Mouse (Mus musculus) embryonic facial prominence, embryonic 15.5 days (tissue): Measurements from ENCODE around the gene Sucla2. TPM values are rescaled to one million over a fixed set of nuclear protein-coding genes. Genes with fewer than 3 reads are reported as not detected.

ENCODE experiments used
- ATAC-seq: fragments of 200-750 bp; cut with Nextera tagmentation; 2 replicates; pipeline ENCODE4 v1.8.0; 2017; ENCODE audit warnings: low read depth, moderate TSS enrichment; ENCODE audit not compliant: insufficient number of reproducible peaks, low FRiP score, low TSS enrichment
- H3K27ac ChIP-seq: fragments of 300-500 bp; sonication (generic); replicated peaks from 2 replicates; pipeline ENCODE4 v1.5.1; 2015; ENCODE audit warnings: mild to moderate bottlenecking, inconsistent platforms
- H3K27me3 ChIP-seq: fragments of 300-500 bp; sonication (generic); 2 replicates; pipeline ENCODE4 v1.6.1; 2015; ENCODE audit warnings: inconsistent platforms
- H3K36me3 ChIP-seq: fragments of 300-500 bp; sonication (generic); 2 replicates; pipeline ENCODE4 v1.6.1; 2015; ENCODE audit warnings: mild to moderate bottlenecking, inconsistent platforms
- H3K4me1 ChIP-seq: fragments of 300-500 bp; sonication (generic); 2 replicates; pipeline ENCODE4 v1.6.1; 2015; ENCODE audit warnings: inconsistent platforms
- H3K4me2 ChIP-seq: fragments of 300-500 bp; sonication (generic); replicated peaks from 2 replicates; pipeline ENCODE4 v1.6.1; 2015; ENCODE audit warnings: mild to moderate bottlenecking, inconsistent platforms
- H3K4me3 ChIP-seq: fragments of 300-500 bp; sonication (generic); replicated peaks from 2 replicates; pipeline ENCODE4 v1.5.1; 2015; ENCODE audit warnings: mild to moderate bottlenecking, inconsistent platforms
- H3K9ac ChIP-seq: fragments of 300-500 bp; sonication (generic); 2 replicates; pipeline ENCODE4 v1.6.1; 2015; ENCODE audit warnings: inconsistent platforms
- H3K9me3 ChIP-seq: fragments of 300-500 bp; sonication (generic); replicated peaks from 2 replicates; pipeline ENCODE4 v1.6.1; 2016; ENCODE audit warnings: inconsistent platforms
- WGBS: fragments of 180-500 bp; shearing (Covaris S2); methylation state at CpG from one replicate; pipeline ENCODE4 v1.1.7; 2015; 5-methylcytosine and 5-hydroxymethylcytosine counted together
- polyA plus RNA-seq: library from polyadenylated mRNA; unstranded; fragments of >200 nt; fragmentation: Nextera tagmentation; extraction: Ambion mirVana; gene quantifications from 2 replicates; pipeline ENCODE4 v1.2.1, GENCODE M21; 2015

The Sucla2 gene
- polyA plus RNA-seq, 1 experiment from 2014 or later, result 99.6 TPM

DNA sequence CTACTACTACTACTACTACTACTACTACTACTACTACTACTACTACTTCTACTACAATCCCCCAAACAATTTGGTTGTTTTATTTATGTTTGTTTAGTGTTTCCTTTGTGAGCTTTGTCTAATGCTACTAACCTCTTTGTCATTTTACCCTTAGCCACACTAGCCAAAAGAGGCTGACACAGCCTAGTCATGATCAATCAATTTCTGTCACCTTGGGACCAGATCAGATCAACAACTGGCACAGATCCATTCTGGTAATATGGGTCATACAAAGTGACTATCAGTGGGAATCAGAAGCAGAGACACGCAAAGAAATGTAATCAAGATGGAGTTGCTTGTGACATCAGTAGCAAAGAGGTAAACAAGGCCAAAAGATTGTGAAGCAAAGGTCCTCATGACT, 97.9 kb downstream of the Sucla2 start:
- H3K27ac ChIP-seq, result no peak overlapping the region
- H3K4me2 ChIP-seq, result no peak overlapping the region
- H3K36me3 ChIP-seq, result no peaks in the 10 kb centered on the region
- H3K9ac ChIP-seq, result no peak overlapping the region
- no peaks in the 10 kb centered on the region; the same call in 1 of the 2 replicates for H3K9me3 ChIP-seq
- no peaks in the 10 kb centered on the region for H3K4me1 ChIP-seq
- no peak for ATAC-seq
- 85% methylated on average over 1 of the region's 1 CpGs for WGBS
- no peak overlapping the region for H3K4me3 ChIP-seq
- no peaks in the 10 kb centered on the region for H3K27me3 ChIP-seq

DNA sequence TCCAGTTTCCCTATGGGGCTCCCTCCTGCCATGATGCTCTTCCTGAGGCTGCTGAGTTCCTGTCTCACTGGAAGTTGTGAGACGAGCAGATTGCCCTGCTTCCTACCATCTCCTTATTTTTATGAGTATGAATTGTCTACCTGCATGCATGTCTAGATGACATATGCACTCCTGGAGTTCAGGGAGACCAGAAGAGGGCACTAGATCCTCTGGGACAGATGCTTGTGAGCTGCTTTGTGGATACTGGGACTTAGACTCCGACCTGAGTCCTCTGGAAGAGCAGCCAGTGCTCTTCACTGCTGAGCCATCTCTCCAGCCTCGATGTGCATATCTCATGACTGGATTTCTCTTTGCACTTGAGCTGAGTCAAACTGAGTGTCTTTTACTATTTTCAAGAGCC, 100.3 kb downstream of the Sucla2 start:
- H3K27me3 ChIP-seq, result no peaks in the 10 kb centered on the region
- WGBS, result 64% methylated on average over 3 of the region's 3 CpGs
- H3K9ac ChIP-seq, result no peak overlapping the region
- ATAC-seq, result no peak
- H3K4me3 ChIP-seq, result no peak overlapping the region
- H3K4me1 ChIP-seq, result no peaks in the 10 kb centered on the region
- no peak overlapping the region for H3K4me2 ChIP-seq
- H3K27ac ChIP-seq, result no peak overlapping the region
- H3K36me3 ChIP-seq, result no peaks in the 10 kb centered on the region
- no peaks in the 10 kb centered on the region for H3K9me3 ChIP-seq

DNA sequence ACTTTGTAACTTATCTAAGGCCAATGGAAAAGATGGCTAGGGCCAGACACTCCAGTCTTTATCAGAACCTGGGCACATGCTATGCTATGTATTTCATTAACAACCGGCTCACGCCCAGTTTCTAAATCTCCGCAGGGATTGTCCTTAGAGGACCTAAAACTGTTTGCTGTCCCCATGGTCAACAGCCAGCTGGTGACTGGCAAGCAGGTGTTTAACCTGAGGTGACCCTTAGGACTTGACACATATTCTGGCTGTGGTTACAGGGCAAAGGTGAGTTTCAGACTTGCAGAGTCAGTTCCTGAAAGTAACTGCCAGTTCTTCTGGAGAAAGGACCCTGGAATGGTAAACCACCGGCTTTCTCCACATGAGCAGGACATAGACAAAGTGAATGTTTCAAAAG, 106.4 kb downstream of the Sucla2 start:
- H3K27me3 ChIP-seq, result no peaks in the 10 kb centered on the region
- no peak overlapping the region for H3K27ac ChIP-seq
- no peaks in the 10 kb centered on the region for H3K4me1 ChIP-seq
- H3K4me2 ChIP-seq, result no peak overlapping the region
- H3K9me3 ChIP-seq, result no peaks in the 10 kb centered on the region
- H3K9ac ChIP-seq, result no peak overlapping the region
- no peak for ATAC-seq
- no peak overlapping the region for H3K4me3 ChIP-seq
- WGBS, result 91% methylated on average over 4 of the region's 4 CpGs
- no peaks in the 10 kb centered on the region for H3K36me3 ChIP-seq

DNA sequence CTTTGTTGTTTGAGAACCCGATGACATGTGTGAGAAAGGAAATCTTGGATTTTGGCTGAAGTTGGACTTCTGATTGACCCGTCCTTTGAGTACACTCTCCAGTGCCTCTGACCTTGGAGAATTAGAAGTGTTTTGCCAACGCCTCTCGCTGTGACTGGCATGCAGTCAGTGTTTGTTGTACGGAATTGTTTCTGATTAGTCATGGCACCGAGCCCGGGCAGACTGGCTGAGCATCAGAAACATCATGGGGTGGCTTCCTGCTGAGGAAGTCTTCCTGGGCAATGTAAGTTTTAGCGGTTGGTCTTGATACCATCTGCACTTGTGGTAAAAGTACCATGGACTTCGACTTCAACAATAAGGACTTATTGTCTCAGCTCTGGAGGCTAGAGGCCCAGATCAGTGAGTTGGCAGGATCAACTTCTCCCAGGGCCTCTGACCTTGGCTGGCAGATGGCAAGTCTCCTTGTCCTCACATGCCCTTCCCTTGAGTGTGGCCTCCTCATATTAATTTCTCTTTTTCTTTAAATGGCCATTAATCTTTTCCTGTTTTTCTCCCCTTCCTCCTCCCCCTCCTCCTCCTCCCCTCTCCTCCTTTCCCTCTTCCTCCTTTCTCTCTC, 107.6 kb downstream of the Sucla2 start:
- 49% methylated on average over 9 of the region's 9 CpGs for whole genome bisulfite sequencing
- no peak for ATAC-seq
- no peak overlapping the region for H3K27ac ChIP-seq
- H3K27me3 ChIP-seq, result no peaks in the 10 kb centered on the region
- H3K4me3 ChIP-seq, result no peak overlapping the region
- no peak overlapping the region for H3K4me2 ChIP-seq
- H3K36me3 ChIP-seq, result no peaks in the 10 kb centered on the region
- no peaks in the 10 kb centered on the region for H3K9me3 ChIP-seq
- no peaks in the 10 kb centered on the region for H3K4me1 ChIP-seq
- no peak overlapping the region for H3K9ac ChIP-seq

DNA sequence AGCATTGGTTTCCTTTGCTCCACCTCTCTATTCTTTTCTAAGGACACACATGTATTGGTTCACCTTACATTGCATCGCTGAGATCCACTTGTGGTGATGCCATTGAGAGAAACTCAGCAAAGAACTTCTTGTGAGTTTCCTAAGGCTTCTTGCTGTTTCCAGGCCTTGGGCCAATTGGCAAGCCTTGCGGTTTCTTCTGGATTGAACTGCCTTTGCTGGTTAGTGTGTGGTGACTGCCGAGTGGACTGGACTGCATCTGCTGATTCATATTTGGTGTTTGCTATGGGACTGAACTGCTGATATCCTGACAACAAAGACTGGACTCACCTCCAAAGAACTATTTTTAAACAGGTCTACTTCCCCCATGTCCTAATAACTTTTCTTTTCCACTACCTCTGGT, 109.2 kb downstream of the Sucla2 start:
- Histone ChIP-seq H3K9ac (no peak overlapping the region), H3K36me3 (no peaks in the 10 kb centered on the region), H3K27ac (no peak overlapping the region), H3K4me1 (no peaks in the 10 kb centered on the region), H3K4me2 (no peak overlapping the region), H3K9me3 (no peaks in the 10 kb centered on the region), H3K27me3 (no peaks in the 10 kb centered on the region), H3K4me3 (no peak overlapping the region)
- ATAC-seq, result no peak
- WGBS, result 88% methylated on average over 3 of the region's 3 CpGs

DNA sequence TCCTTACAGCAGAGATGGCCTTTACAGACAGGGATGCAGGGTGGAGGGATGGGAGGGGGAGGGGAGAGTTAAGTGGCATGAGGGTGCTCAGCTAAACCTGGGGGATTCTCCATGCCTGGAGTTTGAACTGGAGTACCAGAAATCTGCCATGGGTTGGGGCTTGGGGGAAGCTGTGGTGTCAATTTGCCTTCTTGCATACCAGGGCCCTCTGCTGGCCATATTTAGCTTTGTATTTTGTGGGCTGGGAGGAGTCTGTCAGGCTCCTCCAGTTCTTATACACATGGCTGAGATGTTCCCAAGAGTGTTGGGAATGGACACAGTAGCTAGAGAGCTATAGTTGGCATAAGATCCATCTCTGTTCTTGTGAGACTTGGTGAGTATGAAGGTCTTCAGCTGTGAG, 112.3 kb downstream of the Sucla2 start:
- Histone ChIP-seq H3K4me1 (no peaks in the 10 kb centered on the region), H3K9ac (no peak overlapping the region), H3K27me3 (no peaks in the 10 kb centered on the region), H3K4me2 (no peak overlapping the region), H3K4me3 (no peak overlapping the region), H3K36me3 (no peaks in the 10 kb centered on the region), H3K9me3 (no peaks in the 10 kb centered on the region), H3K27ac (no peak overlapping the region)
- no peak for ATAC-seq

Other genes with a start within 250 kb of the Sucla2 start
- 23.8 and 25.6 TPM in 2 replicates for gene Rb1, start 199.5 kb upstream of the Sucla2 start, polyA plus RNA-seq
- 1,155 and 1,174 TPM in 2 replicates for gene Itm2b, start 140.0 kb upstream of the Sucla2 start, polyA plus RNA-seq
- 82.8 and 86.7 TPM in 2 replicates for gene Med4, start 15.3 kb upstream of the Sucla2 start, polyA plus RNA-seq
- gene Nudt15, start 22.9 kb downstream of the Sucla2 start, polyA plus RNA-seq, result 4.5 TPM in 2 replicates
- not detected in 2 replicates for gene Gm21750, start 135.9 kb downstream of the Sucla2 start, polyA plus RNA-seq